Mouse (Mus musculus) heart, postnatal 14 days (tissue): ENCODE measurements at regions not wholly inside any gene's neighbourhood (a gene's known extent, or its start where the extent isn't known, plus 50 kb on each side); places are given as distances from the start of the nearest gene placed in this dataset.

Experiments
- DNase-seq, 2 experiments: peaks; one replicate each; pipeline ENCODE4 v3.0.0; 2021 to 2022
- intact Hi-C: fragments of 180-260 bp; cut with DNase I; formaldehyde crosslinking; loops from one replicate; pipeline ENCODE4 v1.15.1; 2025

GRCm38 (mm10) chr15:97507656-97508306 is 197.8 kb downstream of the Rpap3 start:
- no peak for DNase-seq
- intact Hi-C loops, result no loop called here

DNA sequence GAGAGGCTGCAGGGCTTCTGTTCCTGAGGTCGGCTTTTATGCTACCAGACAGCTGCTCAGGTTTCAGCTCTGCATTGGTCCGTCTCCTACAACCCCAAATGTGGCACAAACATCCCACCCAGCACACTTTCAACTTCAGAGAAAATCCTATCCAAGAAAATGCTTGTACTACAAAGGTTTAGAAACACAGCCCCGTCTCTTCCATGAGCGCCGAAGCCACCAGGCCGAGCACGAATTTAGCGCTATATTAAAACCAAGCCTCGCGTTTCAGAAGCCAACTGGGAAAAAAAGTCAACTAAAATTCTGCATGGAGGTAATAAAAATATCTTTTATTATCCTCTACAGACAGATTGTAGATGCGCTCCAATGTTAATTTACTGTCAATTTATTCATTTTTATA is 198.4 kb downstream of the Rpap3 start:
- intact Hi-C loops, result no loop called here

GRCm38 (mm10) chr15:97505715-97506114 is 199.9 kb downstream of the Rpap3 start:
- DNase-seq, result no peak
- intact Hi-C loops, result no loop called here

More for the DNA sequence above, 198.4 kb downstream of the Rpap3 start:
- no peak for DNase-seq

DNA sequence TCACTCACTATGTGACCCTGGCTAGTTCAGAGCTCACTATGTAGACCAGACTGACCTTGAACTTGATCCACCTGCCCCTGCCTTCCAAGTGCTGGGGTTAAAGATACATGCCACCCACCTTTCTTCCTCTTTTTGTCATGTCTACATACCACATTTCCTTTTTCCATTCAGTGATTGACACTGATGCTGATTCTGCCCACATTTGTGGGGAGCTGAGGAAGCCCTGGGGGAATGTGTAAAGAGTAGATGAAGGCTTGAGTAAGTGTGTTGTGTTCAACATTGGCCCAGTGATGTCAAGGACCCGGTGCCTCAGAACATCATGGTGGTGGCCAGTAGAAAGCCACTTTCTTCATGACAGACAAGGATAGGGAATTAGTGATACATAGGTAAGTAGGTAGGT is 201.3 kb downstream of the Rpap3 start:
- DNase-seq, result no peak
- intact Hi-C loops, result no loop called here

DNA sequence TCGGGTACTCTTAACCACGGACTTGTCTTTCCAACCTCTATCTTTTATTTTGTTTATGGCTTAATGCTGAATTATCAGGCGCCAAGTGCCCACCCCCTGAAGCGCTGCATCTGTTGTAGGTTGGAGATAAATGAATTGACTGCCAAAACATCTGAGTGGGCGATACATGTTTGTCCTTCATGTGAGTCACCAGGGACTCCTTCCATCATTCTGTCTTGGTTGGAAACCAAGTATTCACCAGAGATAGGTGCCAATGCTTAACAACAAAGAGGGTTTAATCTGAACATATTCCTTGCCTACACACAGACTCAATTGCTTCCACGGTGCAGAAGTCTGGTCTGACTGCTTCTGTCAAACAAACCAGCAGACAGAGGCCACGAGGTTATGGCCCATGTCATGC is 203.6 kb downstream of the Rpap3 start:
- DNase-seq, result no peak
- intact Hi-C loops, result no loop called here

DNA sequence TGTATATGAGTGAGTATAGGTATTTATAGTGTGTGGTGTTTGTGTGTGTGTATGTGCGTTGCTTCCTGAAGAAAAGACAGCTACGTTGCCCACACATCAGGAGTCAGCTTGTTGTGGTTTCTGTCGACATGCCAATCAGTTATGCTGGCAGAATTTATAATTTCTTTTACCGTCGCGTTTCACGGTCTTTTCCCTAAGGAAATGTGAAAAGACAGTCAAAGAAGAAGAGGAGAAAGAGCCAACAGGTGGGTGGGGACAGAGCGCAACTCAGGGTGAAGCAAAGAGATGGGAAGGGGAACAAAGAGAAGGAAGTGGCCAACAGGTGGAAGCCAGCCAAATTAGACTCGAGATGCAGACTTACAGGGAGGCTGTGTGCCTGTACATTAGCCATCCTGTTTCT is 204.2 kb downstream of the Rpap3 start:
- DNase-seq, result no peak
- intact Hi-C loops, result no loop called here

- no peak for DNase-seq
- intact Hi-C loops, result no loop called here
Observed at GRCm38 (mm10) chr15:97499821-97500385, 205.7 kb downstream of the Rpap3 start.

DNA sequence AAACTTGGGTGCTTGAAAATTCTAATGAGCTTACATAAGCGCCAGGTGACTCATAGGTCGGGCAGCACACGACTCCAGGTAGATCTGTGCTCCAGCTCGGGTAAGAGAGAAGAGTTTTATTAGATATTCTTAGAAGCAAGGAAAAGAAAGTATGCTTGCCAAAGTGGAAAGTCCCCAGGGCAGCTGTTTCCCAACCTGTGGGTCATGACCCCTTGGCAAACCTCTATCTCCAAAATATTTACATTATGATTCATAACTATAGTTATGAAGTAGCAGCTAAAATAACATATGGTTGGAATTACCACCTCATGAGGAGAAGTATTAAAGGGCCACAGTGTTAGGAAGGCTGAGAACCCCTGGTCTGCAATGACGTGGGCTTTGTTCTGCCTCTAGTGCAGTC is 206.4 kb downstream of the Rpap3 start:
- no peak for DNase-seq
- intact Hi-C loops, result no loop called here

- intact Hi-C loops, result no loop called here
- DNase-seq, result peak in 1 of 2 experiments; percentile 5
Observed at GRCm38 (mm10) chr15:97498375-97498774, 207.2 kb downstream of the Rpap3 start.

GRCm38 (mm10) chr15:97496026-97496425 is 209.6 kb downstream of the Rpap3 start:
- intact Hi-C loops, result no loop called here
- no peak for DNase-seq

- intact Hi-C loops, result no loop called here
- DNase-seq, result no peak
Observed at GRCm38 (mm10) chr15:97493340-97493739, 212.3 kb downstream of the Rpap3 start.

DNA sequence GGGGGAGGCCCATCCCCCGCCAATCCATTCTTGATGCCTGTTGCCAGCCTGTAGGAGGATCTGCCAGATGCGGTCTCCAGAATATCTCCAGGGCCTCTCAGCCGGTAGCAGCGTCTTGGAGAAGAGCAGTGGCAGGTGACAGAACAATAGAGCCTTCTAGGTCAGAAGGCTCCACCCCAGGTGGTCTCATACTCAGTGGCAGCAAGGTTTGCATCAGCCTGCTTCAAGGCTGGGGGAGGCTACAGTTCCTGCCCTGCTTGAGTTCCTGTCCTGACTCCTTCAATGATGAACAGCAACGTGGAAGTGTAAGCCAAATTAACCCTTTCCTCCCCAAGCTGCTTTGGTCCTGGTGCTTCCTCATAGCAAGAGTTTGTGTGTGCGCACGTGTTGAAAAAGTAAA is 213.8 kb downstream of the Rpap3 start:
- intact Hi-C loops, result no loop called here

GRCm38 (mm10) chr15:97487425-97487824 is 218.2 kb downstream of the Rpap3 start:
- no peak for DNase-seq
- intact Hi-C loops, result no loop called here

More for the DNA sequence above, 213.8 kb downstream of the Rpap3 start:
- no peak for DNase-seq

GRCm38 (mm10) chr15:97471986-97472779 is 225.1 kb upstream of the Amigo2 start:
- intact Hi-C loops, result no loop called here

GRCm38 (mm10) chr15:97471476-97471875 is 224.4 kb upstream of the Amigo2 start:
- DNase-seq, result no peak
- intact Hi-C loops, result no loop called here

More at GRCm38 (mm10) chr15:97471986-97472779, 225.1 kb upstream of the Amigo2 start:
- no peak for DNase-seq

- intact Hi-C loops, result no loop called here
- DNase-seq, result no peak
Observed at GRCm38 (mm10) chr15:97469684-97470344, 222.7 kb upstream of the Amigo2 start.

DNA sequence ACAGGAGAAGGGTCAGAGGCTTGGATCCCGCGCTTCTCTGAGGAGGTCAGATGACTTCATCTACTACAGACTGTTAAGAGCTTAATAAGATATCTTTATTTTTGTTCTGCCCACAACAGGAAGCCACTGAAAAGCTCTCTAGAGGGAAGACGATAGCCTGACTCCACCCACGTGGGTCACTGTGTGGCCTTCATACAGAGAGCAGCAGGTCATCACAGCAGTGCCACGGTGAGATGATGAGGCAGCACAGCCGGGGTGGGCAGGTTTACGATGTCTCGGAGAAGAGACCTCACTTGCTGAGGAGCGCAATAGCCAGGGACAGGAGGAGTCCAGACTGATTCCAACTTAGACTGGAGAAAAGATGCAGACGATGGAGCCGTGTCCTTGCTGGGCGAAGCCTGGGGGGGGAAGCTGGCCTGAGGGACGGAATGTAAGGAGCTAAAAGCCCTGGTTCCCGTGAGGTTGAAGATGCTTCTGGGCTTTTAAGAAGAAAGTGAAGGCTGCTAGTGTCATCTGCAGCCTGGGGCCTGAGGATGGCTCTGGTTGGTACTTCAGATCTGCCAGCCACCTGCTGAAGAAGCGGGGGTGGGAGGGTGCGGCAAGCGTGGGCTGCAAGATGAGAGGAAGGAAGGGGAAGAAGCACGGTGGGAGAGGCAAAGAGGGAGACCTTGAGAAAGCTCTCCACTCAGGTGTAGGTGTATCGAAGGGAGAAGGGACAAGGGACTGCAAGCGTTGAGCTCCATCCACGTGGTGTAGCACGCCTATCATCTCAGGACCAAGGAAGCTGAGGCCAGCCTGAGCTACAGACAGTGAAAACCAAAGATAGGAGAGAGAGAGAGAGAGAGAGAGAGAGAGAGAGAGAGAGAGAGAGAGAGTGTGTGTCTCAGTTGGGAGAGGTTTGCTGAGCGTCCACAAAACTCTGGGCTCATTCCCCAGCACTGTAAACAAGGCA is 221.9 kb upstream of the Amigo2 start:
- no peak for DNase-seq
- intact Hi-C loops, result no loop called here

- intact Hi-C loops, result no loop called here
- DNase-seq, result no peak
Observed at GRCm38 (mm10) chr15:97467781-97468485, 220.8 kb upstream of the Amigo2 start.

GRCm38 (mm10) chr15:97466906-97467465 is 219.9 kb upstream of the Amigo2 start:
- no peak for DNase-seq
- intact Hi-C loops, result no loop called here
